Mouse (Mus musculus) mouse trophoblast stem cell (cell line): Measurements from ENCODE around the gene Gripap1.

Experiments used
- in situ Hi-C, 2 experiments: fragments of 300-500 bp; cut with MseI, MboI; formaldehyde crosslinking; loops; 2 replicates in 1 of 2; 3 replicates in 1 of 2; pipeline ENCODE4 v1.15.1; 2025

The Gripap1 gene

GRCm38 (mm10) chrX:7867141-7867540, 77.6 kb downstream of the Gripap1 start:
- in situ Hi-C loops, result no loop called here

- in situ Hi-C loops, result no loop called here
Observed at GRCm38 (mm10) chrX:7868506-7868905, 78.9 kb downstream of the Gripap1 start.

- in situ Hi-C loops, result no loop called here
Observed at GRCm38 (mm10) chrX:7869826-7870225, 80.3 kb downstream of the Gripap1 start.
